Mouse (Mus musculus): ENCODE data around the gene Hey2.

Gene Hey2

GRCm38 (mm10) chr10:30796469-30797261, 45.9 kb downstream of the Hey2 start:
- DNase-seq (ENCODE audit: extremely low read depth, insufficient read length, low spot score): no peak

- no peak for DNase-seq (ENCODE audit: extremely low read depth, insufficient read length, low spot score)
Measured at GRCm38 (mm10) chr10:30791016-30791415, 51.6 kb downstream of the Hey2 start.

GRCm38 (mm10) chr10:30789521-30789920, 53.1 kb downstream of the Hey2 start:
- no peak for DNase-seq (ENCODE audit: extremely low read depth, insufficient read length, low spot score)

- DNase-seq (ENCODE audit: extremely low read depth, insufficient read length, low spot score): no peak
Measured at GRCm38 (mm10) chr10:30788340-30788721, 54.3 kb downstream of the Hey2 start.

GRCm38 (mm10) chr10:30787684-30788339, 54.8 kb downstream of the Hey2 start:
- DNase-seq (ENCODE audit: extremely low read depth, insufficient read length, low spot score): no peak

GRCm38 (mm10) chr10:30786103-30786754, 56.4 kb downstream of the Hey2 start:
- DNase-seq (ENCODE audit: extremely low read depth, insufficient read length, low spot score): no peak

All from 3134 (cell line).